Mouse (Mus musculus) brain, embryonic 18.5 days (tissue): Measurements from ENCODE around the gene Uba52.

ENCODE experiments used
- DNase-seq: peaks from one replicate; pipeline ENCODE4 v3.0.0-alpha.2; 2012; ENCODE audit warnings: low read depth, low spot score

Uba52 gene

GRCm38 (mm10) chr8:70510228-70510915, at the start of gene Uba52:
Gene Uba52 (minus strand): TSS chr8:70510801.
- peak; percentile 94 for DNase-seq

DNA sequence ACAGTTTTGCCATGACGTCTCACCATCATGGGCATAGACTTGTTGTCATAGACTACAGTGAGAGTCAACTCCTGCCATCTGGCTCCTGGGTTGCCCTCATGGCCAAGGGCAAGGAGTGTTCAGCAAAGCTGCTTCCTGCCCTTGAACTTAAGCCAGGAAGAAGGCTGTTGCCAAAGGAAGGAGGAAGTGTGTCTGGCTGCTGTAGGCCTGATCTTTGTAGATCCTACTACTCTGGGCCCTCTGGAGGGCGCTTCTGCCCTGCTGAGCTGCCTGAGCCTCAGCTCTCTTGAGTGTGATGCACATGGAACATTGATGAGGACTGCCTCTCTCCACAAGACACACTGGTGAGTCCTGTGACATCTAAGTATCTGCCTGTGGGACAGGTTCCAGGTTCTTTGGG, 49.5 kb upstream of the Uba52 start:
- no peak for DNase-seq

DNA sequence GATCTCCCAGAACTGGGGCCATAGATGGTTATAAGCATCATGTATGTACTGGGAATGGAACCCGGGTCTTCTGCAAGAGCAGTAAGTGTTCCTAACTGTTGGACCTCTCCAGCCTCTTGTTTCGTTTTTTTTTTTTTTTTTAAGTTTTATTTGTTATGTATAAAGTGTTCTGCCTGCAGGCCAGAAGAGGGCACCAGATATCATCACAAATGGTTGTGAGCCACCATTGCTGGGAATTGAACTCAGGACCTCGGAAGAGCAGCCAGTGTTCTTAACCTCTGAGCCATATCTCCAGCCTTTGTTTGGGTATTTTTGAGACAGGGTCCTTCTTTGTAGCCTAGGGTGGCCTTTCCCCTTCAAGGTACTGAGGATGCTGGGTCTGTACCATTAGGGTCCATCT, 48.4 kb upstream of the Uba52 start:
- no peak for DNase-seq

GRCm38 (mm10) chr8:70558334-70558733, 47.7 kb upstream of the Uba52 start:
- no peak for DNase-seq

GRCm38 (mm10) chr8:70555079-70555747, 44.6 kb upstream of the Uba52 start:
- no peak for DNase-seq

DNA sequence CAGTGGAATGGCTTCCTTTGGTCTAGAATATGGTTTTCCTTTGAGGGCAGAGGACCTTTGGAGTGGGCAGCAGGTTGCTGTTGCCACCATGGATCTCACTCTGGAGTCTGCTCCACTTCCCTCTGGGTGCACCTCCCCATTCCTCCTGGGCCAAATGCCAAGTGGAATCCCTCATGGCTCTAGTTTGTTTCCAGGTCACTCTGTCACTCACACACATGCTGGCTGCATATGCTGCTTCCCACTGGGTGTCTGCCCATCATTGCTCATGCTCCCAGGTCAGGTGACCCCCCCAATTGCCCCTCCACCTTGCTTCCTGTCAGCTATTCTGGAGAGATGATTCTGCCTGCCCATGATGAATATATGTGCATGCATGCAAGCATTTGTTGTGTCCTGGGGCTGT, 43.1 kb upstream of the Uba52 start:
- DNase-seq: no peak

DNA sequence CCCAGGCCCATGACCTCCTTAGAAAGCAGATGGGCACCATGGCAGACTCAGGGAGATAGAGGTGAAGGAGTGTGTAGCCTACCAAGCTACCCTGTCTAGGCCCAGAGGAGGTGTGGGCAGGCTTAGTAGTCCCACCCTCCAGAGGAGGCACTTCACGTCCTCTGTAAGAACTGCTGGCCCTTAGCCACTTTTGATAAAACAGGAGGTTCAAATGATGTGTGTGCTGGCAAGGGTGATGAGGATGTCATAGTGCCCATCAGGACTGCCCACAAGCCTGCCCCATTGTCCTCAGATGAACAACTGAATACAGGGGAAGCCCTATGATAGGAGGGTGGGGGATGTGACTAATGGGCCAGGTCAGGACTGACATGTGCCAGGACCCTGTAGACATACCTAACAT, 42.2 kb upstream of the Uba52 start:
- no peak for DNase-seq

DNA sequence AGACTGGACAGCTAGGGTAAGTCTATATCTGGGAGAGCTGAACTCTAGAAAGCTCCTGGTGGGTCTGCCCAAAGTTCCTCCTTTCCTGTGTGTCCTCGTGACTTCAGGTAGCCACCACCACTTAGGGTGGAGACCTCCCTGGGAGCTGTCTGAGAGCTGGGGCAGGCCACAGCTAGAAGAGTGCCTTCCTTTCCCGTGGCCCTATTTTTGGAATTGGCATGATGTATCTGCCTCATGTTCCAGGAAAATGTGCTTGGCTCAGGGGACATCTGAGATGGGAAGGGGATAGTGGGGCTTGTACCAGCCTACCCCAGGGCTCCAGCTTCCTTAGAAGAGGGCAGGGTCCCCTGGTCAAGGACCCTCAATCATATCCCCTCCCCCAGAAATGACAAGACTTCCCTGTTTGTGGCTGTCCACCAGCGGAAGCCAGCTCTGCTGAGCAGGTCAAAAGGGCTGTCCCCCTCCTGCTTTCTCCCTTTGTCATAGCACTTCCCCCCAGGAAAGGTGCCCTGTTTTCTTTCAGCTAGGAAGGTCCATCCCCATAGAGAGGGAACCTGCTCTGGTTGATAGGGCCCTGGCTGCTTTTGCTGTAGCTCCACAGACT, 41.1 kb upstream of the Uba52 start:
- DNase-seq: no peak

GRCm38 (mm10) chr8:70549412-70550184, 39.0 kb upstream of the Uba52 start:
- DNase-seq: no peak

- DNase-seq: no peak
Measured at GRCm38 (mm10) chr8:70547762-70548161, 37.2 kb upstream of the Uba52 start.

DNA sequence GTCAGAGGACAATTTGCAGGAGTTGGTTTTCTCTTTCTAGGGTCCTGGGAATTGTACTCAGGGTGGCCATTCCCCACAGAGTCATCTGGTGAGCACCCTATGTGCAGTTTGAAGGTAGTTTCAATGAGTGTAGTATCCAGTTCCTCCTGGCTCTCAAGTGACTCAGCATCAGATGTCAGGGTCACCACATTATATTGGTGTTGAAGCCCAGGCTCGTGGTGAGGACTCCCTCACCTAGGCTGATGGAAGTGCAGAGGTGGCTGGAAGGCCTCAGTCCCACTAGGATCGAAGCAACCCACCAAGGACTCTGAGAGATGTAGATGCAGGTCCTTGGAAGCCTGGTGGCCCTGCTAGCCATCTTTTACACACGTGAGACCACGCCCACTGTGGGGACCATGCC, 35.8 kb upstream of the Uba52 start:
- DNase-seq: no peak

- DNase-seq: no peak
Measured at GRCm38 (mm10) chr8:70544200-70544687, 33.6 kb upstream of the Uba52 start.

GRCm38 (mm10) chr8:70541081-70541480, 30.5 kb upstream of the Uba52 start:
- DNase-seq: no peak

DNA sequence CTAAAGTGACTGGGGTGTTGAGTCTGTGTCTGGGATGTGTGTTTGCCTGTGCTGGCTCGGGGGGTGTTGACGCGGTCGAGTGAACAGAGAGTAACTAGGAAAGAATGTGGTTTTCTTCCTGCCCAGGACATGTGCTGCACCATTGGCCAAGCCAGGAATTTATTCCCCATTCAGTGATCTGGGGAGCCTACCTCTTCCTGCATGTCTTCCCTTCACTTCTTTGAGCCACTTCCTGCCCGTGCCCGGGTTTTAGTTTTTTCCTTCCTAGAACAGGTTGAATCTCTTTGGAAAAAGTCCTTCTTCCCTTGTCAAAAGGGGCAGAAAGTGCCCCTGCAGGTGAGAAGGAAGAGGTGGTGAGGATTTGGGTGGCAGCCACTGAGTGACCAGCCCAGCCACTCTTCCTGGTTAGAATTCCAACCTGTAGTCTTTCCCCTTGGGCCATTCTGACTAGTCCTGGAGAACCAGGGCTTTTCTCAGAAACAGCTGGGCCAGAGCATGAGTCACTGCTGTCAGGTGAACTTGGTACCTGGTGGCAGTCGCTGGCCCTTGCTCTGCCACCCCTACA, 30.0 kb upstream of the Uba52 start:
- no peak for DNase-seq

- no peak for DNase-seq
Measured at GRCm38 (mm10) chr8:70540013-70540506, 29.5 kb upstream of the Uba52 start.

DNA sequence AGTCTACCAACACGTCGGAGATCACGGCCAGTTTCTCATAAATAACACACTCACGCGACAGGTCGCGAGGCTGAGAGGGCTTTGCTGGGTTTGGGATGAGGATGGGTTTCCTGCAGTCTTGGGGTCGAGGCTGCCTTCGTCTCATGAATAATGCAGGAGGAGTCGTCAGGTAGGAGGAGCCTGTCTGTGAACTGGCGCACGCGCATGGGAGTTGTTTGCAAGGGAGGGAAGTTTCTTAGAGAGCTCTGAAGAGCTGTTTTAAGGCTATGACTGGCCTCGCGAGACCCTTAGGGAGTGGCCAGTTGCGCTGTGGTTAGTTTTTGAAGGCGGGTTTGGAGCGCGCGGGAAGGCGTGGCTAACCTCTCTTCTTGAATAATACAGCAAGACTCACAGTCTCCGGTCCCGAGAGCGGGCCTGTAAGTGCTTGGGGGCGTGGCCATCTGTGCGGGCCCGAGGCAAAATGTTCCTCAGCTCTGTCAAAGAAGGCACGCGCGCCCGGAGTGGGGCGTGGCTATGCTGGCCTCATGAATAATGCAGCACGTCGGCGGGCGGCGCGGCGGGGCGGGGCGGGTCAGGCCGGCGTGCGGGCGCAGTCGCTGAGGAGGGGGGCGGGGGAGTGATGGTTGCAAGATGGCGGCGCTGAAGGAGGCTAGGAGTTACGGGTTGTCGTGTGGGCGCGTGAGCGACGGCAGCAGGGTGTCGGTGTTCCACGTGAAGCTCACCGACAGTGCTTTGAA, 28.6 kb upstream of the Uba52 start, which contains the start of gene Ell:
Gene Ell (plus strand): TSS at position 381 of the 737 bp plus-strand sequence.
- peak; percentile 96 for DNase-seq

GRCm38 (mm10) chr8:70538633-70539076, 28.1 kb upstream of the Uba52 start:
- peak; percentile 97 for DNase-seq

DNA sequence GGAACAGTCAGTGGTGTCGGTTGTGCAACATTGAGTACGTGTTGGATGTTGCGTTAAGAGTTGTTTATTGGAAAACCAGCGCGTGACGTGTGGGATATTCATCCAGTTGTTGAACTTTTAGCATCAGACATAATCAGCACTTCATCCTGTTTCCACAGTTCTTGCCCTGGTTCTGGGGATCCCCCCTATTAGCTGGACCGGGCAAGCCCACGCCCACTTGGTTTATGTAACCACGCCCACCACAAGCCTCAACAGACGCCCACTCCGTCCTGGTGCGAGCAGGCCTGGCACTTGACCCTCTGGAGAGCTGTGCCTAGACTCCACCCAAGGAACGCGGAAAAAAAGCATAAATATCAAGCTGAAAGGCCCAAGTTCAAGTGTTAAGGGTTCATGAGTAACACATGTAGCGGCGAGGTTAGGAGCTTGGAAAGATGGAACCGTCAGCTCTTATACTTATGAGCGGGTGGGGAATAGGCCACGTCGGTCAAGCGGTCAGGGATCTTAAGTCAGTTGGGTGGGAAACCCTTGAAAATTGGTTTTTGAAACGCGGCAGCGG, 27.5 kb upstream of the Uba52 start:
- no peak for DNase-seq

GRCm38 (mm10) chr8:70535701-70536100, 25.1 kb upstream of the Uba52 start:
- DNase-seq: no peak

- DNase-seq: no peak
Measured at GRCm38 (mm10) chr8:70535221-70535620, 24.6 kb upstream of the Uba52 start.
